Mouse (Mus musculus) lung, postnatal 0 days (tissue): ENCODE measurements around the gene Heca. TPM values are rescaled to one million over a fixed set of nuclear protein-coding genes. Genes with fewer than 3 reads are reported as not detected.
"Not testable (repeated sequence)": the region's sequence is repeated elsewhere in the genome, so short reads cannot be mapped to it uniquely, and the experiment has no call there.

ENCODE experiments used
- ATAC-seq: fragments of 200-750 bp; cut with Nextera tagmentation; 2 replicates; pipeline ENCODE4 v1.8.0; 2017; ENCODE audit warnings: moderate library complexity
- DNase-seq: peaks from one replicate; pipeline ENCODE4 v3.0.0-alpha.2; 2016; ENCODE audit warnings: low spot score
- H3K27ac ChIP-seq: fragments of 300-500 bp; sonication (generic); 2 replicates; pipeline ENCODE4 v1.5.1; 2014; ENCODE audit warnings: antibody characterized with exemption, mild to moderate bottlenecking, low read length, mixed read lengths
- H3K27me3 ChIP-seq: fragments of 300-500 bp; sonication (generic); replicated peaks from 2 replicates; pipeline ENCODE4 v1.6.1; 2014; ENCODE audit warnings: low read length, mixed read lengths; ENCODE audit not compliant: insufficient read depth
- H3K36me3 ChIP-seq: fragments of 300-500 bp; sonication (generic); 2 replicates; pipeline ENCODE4 v1.6.1; 2014; ENCODE audit warnings: low read length, mixed read lengths; ENCODE audit not compliant: insufficient read depth
- H3K4me1 ChIP-seq: fragments of 300-500 bp; sonication (generic); 2 replicates; pipeline ENCODE4 v1.6.1; 2014; ENCODE audit warnings: antibody characterized with exemption, low read depth, low read length, mixed read lengths; ENCODE audit not compliant: insufficient read depth
- H3K4me2 ChIP-seq: fragments of 300-500 bp; sonication (generic); replicated peaks from 2 replicates; pipeline ENCODE4 v1.6.1; 2014; ENCODE audit warnings: low read depth, mild to moderate bottlenecking, low read length, moderate library complexity, mixed read lengths
- H3K4me3 ChIP-seq: fragments of 300-500 bp; sonication (generic); 2 replicates; pipeline ENCODE4 v1.5.1; 2014; ENCODE audit warnings: low read depth, low read length
- H3K9ac ChIP-seq: fragments of 300-500 bp; sonication (generic); replicated peaks from 2 replicates; pipeline ENCODE4 v1.6.1; 2014; ENCODE audit warnings: low read depth, mild to moderate bottlenecking
- H3K9me3 ChIP-seq: fragments of 300-500 bp; sonication (generic); 2 replicates; pipeline ENCODE4 v1.6.1; 2016; ENCODE audit warnings: low read length, mixed read lengths
- CTCF ChIP-seq: IDR thresholded peaks from 2 replicates; pipeline ENCODE4 v1.5.1; 2016; ENCODE audit warnings: antibody characterized with exemption, mild to moderate bottlenecking
- EP300 ChIP-seq: IDR thresholded peaks from 2 replicates; pipeline ENCODE4 v1.6.1; 2016; ENCODE audit warnings: antibody characterized with exemption, mild to moderate bottlenecking, control low read depth
- WGBS: fragments of 180-500 bp; shearing (Covaris S2); extraction: QIAGEN DNeasy Blood & Tissue Kit; methylation state at CpG from one replicate; pipeline ENCODE4 v1.1.7; 2014; 5-methylcytosine and 5-hydroxymethylcytosine counted together
- polyA plus RNA-seq: library from polyadenylated mRNA; unstranded; fragments of >200 nt; fragmentation: Nextera tagmentation; extraction: Ambion mirVana; gene quantifications from 2 replicates; pipeline ENCODE4 v1.2.1, GENCODE M21; 2015

Gene Heca
- polyA plus RNA-seq, 1 experiment from 2014 or later = 8.2 TPM

DNA sequence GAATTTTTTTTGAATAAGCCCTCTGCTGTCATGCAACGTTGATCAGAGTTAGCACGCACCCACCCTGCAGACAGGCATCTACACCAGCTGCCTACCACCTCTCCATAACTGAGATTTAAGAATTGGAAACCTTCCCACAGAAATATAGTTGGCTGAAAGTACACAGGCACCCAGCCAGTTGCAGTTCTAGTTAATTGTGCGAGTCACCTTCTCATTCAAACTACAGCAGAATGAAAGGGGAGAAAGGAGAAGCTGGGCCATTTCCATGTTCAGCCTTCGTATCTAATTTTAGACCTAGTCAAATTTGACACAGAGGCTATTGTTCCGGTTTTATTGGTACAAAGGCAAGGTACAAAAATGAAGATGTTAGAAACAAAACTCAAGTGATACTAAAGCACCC lies 2.9 kb upstream of the Heca start:
- 66% methylated on average over 5 of the region's 5 CpGs for WGBS
- H3K9me3 ChIP-seq = no peaks in the 10 kb centered on the region
- no peak for ATAC-seq
- 0 out of 2 replicates have a peak, but pooled peaks cover 4% of the 10 kb centered on the region for H3K4me1 ChIP-seq
- TF ChIP-seq CTCF = no peak
- no peak for TF ChIP-seq EP300
- no peak overlapping the region for H3K9ac ChIP-seq
- no peak overlapping the region for H3K27ac ChIP-seq
- no peaks in the 10 kb centered on the region for H3K27me3 ChIP-seq
- no peak overlapping the region for H3K4me3 ChIP-seq
- no peak overlapping the region for H3K4me2 ChIP-seq
- no peak for DNase-seq
- H3K36me3 ChIP-seq = no peaks in the 10 kb centered on the region

DNA sequence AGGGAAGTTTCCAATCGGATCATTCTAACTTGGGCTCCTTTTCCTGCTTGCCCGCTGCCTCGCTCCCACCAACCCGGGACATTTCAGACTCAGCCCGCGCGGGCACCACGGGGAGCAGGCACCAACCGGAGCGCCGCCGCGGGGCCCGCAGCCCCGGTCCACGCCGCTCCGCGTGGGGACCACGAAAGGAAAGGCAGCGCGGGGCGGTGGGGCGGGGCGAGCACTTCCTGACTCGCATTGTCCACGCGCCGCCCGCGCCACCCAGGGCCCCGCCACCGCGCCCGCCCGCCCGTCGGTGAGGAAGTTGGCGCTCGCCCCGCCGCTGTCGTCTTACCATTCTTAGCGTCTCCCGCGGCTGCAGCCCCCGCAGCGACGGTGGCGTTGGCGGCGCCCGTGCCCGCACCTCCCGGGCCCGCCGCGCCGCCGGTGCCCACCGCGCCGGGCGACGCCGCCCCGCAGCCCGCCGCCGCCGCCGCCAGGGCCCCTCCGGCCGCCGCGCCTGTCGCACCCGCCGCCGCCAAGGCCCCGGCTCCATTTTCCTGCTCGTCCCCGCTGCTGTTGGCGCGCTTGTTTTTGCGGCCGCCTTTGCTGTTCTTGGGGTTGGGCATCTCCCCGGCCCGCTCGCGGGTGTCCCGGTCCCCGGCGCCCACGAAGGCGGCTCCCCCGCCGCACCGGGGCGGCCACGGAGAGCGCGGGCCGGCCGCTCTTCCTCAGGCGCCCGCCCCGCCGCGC lies 526 bp downstream of the Heca start:
- Histone ChIP-seq H3K27ac (peak overlapping the region; percentile 98), H3K4me3 (peak overlapping the region; percentile 94), H3K4me1 (0 out of 2 replicates have a peak, but pooled peaks cover 6% of the 10 kb centered on the region), H3K4me2 (peak overlapping the region; percentile 66), H3K27me3 (no peaks in the 10 kb centered on the region), H3K36me3 (no peaks in the 10 kb centered on the region), H3K9me3 (no peaks in the 10 kb centered on the region), H3K9ac (peak overlapping the region; percentile 95)
- peak; percentile 71 for DNase-seq
- TF ChIP-seq CTCF = no peak
- no peak for TF ChIP-seq EP300
- WGBS = 0% methylated on average over 19 of the region's 110 CpGs
- peak; percentile 70 for ATAC-seq

DNA sequence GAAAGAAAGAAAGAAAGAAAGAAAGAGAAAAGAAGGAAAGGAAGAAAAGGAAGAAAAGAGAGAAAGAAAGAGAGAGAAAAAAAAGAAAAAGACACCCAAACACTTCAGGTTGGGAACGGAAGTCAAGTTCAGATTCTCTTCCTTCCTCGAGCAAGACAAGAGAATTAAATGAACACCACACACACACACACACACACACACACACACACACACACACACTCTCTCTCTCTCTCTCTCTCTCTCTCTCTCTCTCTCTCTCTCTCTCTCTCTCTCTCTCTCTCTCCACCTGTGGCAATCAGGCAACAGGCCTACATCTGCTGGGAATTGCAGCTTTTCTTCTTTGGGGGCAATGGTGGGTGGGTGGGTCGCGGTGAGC lies 1.1 kb downstream of the Heca start:
- Histone ChIP-seq H3K27ac (peak overlapping the region; percentile 98), H3K4me2 (peak overlapping the region; percentile 66), H3K4me3 (peak overlapping the region; percentile 94), H3K9ac (peak overlapping the region; percentile 95)
- 0% methylated on average over 4 of the region's 4 CpGs for WGBS
- not testable (repeated sequence) for H3K4me1 ChIP-seq, H3K9me3 ChIP-seq, ATAC-seq, H3K27me3 ChIP-seq, H3K36me3 ChIP-seq
- peak; percentile 27 for DNase-seq

DNA sequence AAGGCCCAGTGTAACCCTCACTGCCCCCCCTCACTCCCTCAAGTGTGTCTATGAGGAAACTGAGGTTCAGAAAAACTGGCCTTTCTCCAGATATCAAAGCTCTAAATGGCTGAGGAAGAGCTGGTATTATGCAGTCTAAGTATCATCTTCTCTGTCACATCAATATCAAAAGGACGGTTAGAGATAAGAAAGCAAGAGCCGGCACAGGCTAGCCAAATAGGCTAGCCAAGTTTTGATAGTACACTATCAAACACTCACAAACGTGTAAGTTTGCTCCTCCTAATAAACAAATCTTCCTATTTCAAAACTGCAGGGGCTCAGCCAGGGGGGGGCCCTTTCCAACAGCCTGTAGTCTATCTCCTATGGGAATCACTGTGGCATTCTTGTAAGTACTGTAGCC lies 1.8 kb downstream of the Heca start:
- Histone ChIP-seq H3K4me2 (peak overlapping the region; percentile 66), H3K9ac (no peak overlapping the region), H3K9me3 (no peaks in the 10 kb centered on the region), H3K4me1 (0 out of 2 replicates have a peak, but pooled peaks cover 6% of the 10 kb centered on the region), H3K4me3 (peak overlapping the region; percentile 94; the same call in 1 of the 2 replicates), H3K36me3 (no peaks in the 10 kb centered on the region), H3K27me3 (no peaks in the 10 kb centered on the region), H3K27ac (no peak overlapping the region)
- no peak for ATAC-seq
- DNase-seq = no peak
- no peak for TF ChIP-seq EP300
- TF ChIP-seq CTCF = no peak
- WGBS = 22% methylated on average over 3 of the region's 3 CpGs

DNA sequence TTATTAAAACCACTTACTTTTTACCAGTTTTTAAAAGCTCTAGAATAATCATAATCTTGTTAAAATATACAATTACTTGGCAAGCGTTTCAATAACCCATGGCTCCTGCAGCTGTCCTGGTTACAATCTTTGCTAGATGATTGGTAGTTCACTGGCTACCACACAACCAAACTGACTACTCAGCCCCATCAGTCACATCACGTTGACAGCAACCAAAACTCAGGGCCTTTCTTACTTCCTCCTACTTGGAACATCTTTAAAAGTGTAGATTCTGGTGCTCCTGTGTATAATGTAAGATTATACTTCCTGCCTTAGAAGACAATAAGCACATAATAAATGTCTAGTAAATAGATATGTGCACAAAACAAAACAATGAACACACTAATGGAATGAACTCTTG lies 14.2 kb downstream of the Heca start:
- H3K9ac ChIP-seq = no peak overlapping the region
- peaks cover 12% of the 10 kb centered on the region; the same call in 1 of the 2 replicates for H3K4me1 ChIP-seq
- DNase-seq (no peak), ATAC-seq (no peak)
- TF ChIP-seq CTCF (no peak), EP300 (no peak)
- 46% methylated on average over 2 of the region's 2 CpGs for WGBS
- no peaks in the 10 kb centered on the region for H3K27me3 ChIP-seq
- H3K4me3 ChIP-seq = no peak overlapping the region
- H3K9me3 ChIP-seq = no peaks in the 10 kb centered on the region
- H3K36me3 ChIP-seq = no peaks in the 10 kb centered on the region
- no peak overlapping the region for H3K4me2 ChIP-seq
- no peak overlapping the region for H3K27ac ChIP-seq

DNA sequence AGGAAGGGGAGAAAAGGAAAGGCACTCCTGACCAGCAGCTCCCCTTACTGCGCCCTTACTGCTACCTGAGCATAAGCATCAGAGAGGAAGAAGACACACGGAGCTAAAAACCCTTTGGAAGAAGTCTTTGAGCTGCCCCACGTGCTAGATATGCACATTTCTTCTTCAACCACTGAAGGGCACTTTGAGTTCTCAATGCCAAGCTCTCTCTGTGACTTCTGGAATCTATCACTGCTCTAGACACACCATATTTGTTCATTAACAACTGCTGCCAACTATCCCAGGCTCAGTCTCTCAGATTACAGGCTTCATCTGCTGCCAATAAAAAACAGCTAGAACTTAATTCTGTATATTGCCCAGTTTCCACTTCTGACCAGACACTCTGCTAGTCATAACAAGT lies 15.7 kb downstream of the Heca start:
- H3K36me3 ChIP-seq = no peaks in the 10 kb centered on the region
- 43% methylated on average over 3 of the region's 3 CpGs for WGBS
- H3K4me3 ChIP-seq = no peak overlapping the region
- DNase-seq (peak; percentile 53), ATAC-seq (peak; percentile 47; the same call in 1 of the 2 replicates)
- H3K9me3 ChIP-seq = no peaks in the 10 kb centered on the region
- no peak for TF ChIP-seq EP300
- TF ChIP-seq CTCF = no peak
- no peak overlapping the region for H3K4me2 ChIP-seq
- H3K9ac ChIP-seq = no peak overlapping the region
- peaks cover 12% of the 10 kb centered on the region; the same call in 1 of the 2 replicates for H3K4me1 ChIP-seq
- no peaks in the 10 kb centered on the region for H3K27me3 ChIP-seq
- no peak overlapping the region for H3K27ac ChIP-seq
